Mouse (Mus musculus): ENCODE results near the gene Cryba2.

GRCm38 (mm10) chr1:74939762-74940161 lies 46.8 kb upstream of the Cryba2 start:
- no peak for TF ChIP-seq GATA1 (IDR thresholded peaks at IDR 0.05; ENCODE audit: borderline replicate concordance, low read length)
- no peak for TF ChIP-seq FLI1 (IDR thresholded peaks at IDR 0.05; ENCODE audit: low read length)
